Mouse (Mus musculus) limb, embryonic 12.5 days (tissue): ENCODE data around the gene Det1. TPM values are rescaled to one million over a fixed set of nuclear protein-coding genes. Genes with fewer than 3 reads are reported as not detected.
A peak's percentile ranks its signal among the peaks of the same experiment; 100 is the strongest.

Source experiments
- ATAC-seq: fragments of 200-750 bp; cut with Nextera tagmentation; 2 replicates; pipeline ENCODE4 v1.8.0; 2017; ENCODE audit warnings: low read depth, moderate TSS enrichment; ENCODE audit not compliant: insufficient number of reproducible peaks, insufficient read depth, low FRiP score, low TSS enrichment
- H3K27ac ChIP-seq: fragments of 300-500 bp; sonication (generic); 2 replicates; pipeline ENCODE4 v1.5.1; 2016; ENCODE audit warnings: mild to moderate bottlenecking, moderate library complexity
- H3K27me3 ChIP-seq: fragments of 300-500 bp; sonication (generic); 2 replicates; pipeline ENCODE4 v1.6.1; 2016; ENCODE audit warnings: mild to moderate bottlenecking, moderate library complexity
- H3K36me3 ChIP-seq: fragments of 300-500 bp; sonication (generic); 2 replicates; pipeline ENCODE4 v1.6.1; 2016; ENCODE audit warnings: mild to moderate bottlenecking, moderate library complexity
- H3K4me1 ChIP-seq: fragments of 300-500 bp; sonication (generic); replicated peaks from 2 replicates; pipeline ENCODE4 v1.6.1; 2016
- H3K4me2 ChIP-seq: fragments of 300-500 bp; sonication (generic); 2 replicates; pipeline ENCODE4 v1.6.1; 2016; ENCODE audit warnings: mild to moderate bottlenecking, moderate library complexity
- H3K4me3 ChIP-seq: fragments of 300-500 bp; sonication (generic); replicated peaks from 2 replicates; pipeline ENCODE4 v1.5.1; 2016; ENCODE audit warnings: mild to moderate bottlenecking
- H3K9ac ChIP-seq: fragments of 300-500 bp; sonication (generic); replicated peaks from 2 replicates; pipeline ENCODE4 v1.6.1; 2016; ENCODE audit warnings: mild to moderate bottlenecking, moderate library complexity
- H3K9me3 ChIP-seq: fragments of 300-500 bp; sonication (generic); 2 replicates; pipeline ENCODE4 v1.6.1; 2016; ENCODE audit warnings: mild to moderate bottlenecking, moderate library complexity
- WGBS: fragments of 180-500 bp; shearing (Covaris S2); methylation state at CpG from one replicate; pipeline ENCODE4 v1.1.7; 2016; 5-methylcytosine and 5-hydroxymethylcytosine counted together
- polyA plus RNA-seq: library from polyadenylated mRNA; unstranded; fragments of >200 nt; fragmentation: Nextera tagmentation; extraction: Ambion mirVana; gene quantifications from 2 replicates; pipeline ENCODE4 v1.2.1, GENCODE M21; 2016

Det1 gene
- polyA plus RNA-seq, 1 experiment from 2014 or later = 23.9 TPM

DNA sequence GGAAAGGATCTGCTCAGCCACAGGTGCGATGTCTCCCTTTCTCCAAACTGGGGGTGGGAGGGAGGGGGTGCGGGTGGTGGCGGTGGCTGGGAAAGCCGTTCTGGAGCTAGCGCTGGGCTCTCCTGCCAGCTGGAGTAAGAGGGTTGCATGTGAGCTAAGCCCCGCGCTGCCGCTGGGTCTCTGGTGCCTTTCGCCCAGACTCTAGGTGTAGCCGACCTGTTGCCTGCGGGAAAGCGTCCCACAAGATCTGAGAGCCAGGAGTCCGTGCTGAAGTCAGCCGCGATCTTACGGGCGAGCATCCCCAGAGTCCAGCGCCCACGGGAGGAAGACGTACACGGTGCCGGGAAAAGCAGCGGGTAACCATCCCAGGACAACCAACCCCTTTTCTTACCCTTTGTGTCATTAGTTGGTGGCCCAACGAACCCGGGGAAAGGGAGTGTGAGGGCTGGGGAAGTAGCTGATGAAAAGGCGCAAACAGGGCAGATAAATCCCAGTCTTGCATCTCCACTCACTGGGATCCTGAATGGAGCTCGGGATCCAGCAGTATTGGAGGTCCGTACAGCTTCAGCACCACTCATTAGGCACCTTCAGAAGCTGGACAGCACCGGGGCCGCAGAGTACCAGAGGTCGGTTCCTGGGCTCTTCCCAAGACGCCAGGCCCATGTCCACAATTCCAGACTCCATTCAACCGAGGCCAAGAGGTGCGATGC, 36.1 kb upstream of the Det1 start:
- H3K4me3 ChIP-seq = peak overlapping the region; percentile 37
- H3K9me3 ChIP-seq = no peaks in the 10 kb centered on the region
- no peak overlapping the region for H3K27ac ChIP-seq
- peaks cover 32% of the 10 kb centered on the region for H3K4me1 ChIP-seq
- H3K9ac ChIP-seq = no peak overlapping the region
- H3K36me3 ChIP-seq = no peaks in the 10 kb centered on the region
- H3K27me3 ChIP-seq = peaks cover 68% of the 10 kb centered on the region
- H3K4me2 ChIP-seq = peak overlapping the region; percentile 62
- WGBS = 1% methylated on average over 34 of the region's 34 CpGs
- no peak for ATAC-seq

- H3K36me3 ChIP-seq = no peaks in the 10 kb centered on the region
- whole genome bisulfite sequencing = 2% methylated on average over 22 of the region's 23 CpGs
- peaks cover 61% of the 10 kb centered on the region for H3K27me3 ChIP-seq
- H3K4me3 ChIP-seq = peak overlapping the region; percentile 37
- H3K9me3 ChIP-seq = no peaks in the 10 kb centered on the region
- ATAC-seq = no peak
- 0 out of 2 replicates have a peak overlapping the region, but pooled peaks have one; percentile 27 for H3K9ac ChIP-seq
- H3K4me1 ChIP-seq = peaks cover 29% of the 10 kb centered on the region
- peak overlapping the region; percentile 62 for H3K4me2 ChIP-seq
- no peak overlapping the region for H3K27ac ChIP-seq
These were observed 35.4 kb upstream of the Det1 start for GRCm38 (mm10) chr7:78882469-78882837.

- H3K27me3 ChIP-seq = peaks cover 57% of the 10 kb centered on the region
- peak overlapping the region; percentile 37 for H3K4me3 ChIP-seq
- H3K36me3 ChIP-seq = no peaks in the 10 kb centered on the region
- no peak for ATAC-seq
- WGBS = 21% methylated on average over 14 of the region's 16 CpGs
- peaks cover 25% of the 10 kb centered on the region for H3K4me1 ChIP-seq
- 0 out of 2 replicates have a peak overlapping the region, but pooled peaks have one; percentile 27 for H3K9ac ChIP-seq
- no peaks in the 10 kb centered on the region for H3K9me3 ChIP-seq
- peak overlapping the region; percentile 62 for H3K4me2 ChIP-seq
- no peak overlapping the region for H3K27ac ChIP-seq
These were observed 34.8 kb upstream of the Det1 start for GRCm38 (mm10) chr7:78881607-78882468.

DNA sequence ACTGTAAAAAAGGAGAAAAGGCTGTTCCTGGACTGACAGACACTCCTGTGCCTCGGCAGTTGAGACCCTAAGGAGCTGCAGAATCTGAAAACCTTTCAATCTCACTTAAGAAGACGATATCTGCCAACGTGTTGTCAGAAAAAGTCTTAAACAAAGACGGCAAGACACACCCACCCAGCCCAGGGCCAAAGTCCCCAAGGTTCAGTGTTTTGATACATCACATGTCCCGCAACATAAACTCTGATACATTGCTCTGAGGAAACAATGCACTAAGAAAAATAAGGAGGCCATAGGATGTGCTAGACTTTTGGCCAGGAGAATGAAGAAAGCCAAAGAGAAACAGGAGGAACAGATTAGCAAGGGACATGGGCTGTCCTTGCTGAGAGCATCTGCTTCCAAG, 25.8 kb upstream of the Det1 start:
- Histone ChIP-seq H3K4me3 (no peak overlapping the region), H3K4me2 (no peak overlapping the region), H3K9me3 (no peaks in the 10 kb centered on the region), H3K27me3 (no peaks in the 10 kb centered on the region), H3K36me3 (no peaks in the 10 kb centered on the region), H3K4me1 (no peaks in the 10 kb centered on the region), H3K27ac (no peak overlapping the region), H3K9ac (no peak overlapping the region)
- ATAC-seq = no peak
- WGBS = 81% methylated on average over 5 of the region's 5 CpGs

DNA sequence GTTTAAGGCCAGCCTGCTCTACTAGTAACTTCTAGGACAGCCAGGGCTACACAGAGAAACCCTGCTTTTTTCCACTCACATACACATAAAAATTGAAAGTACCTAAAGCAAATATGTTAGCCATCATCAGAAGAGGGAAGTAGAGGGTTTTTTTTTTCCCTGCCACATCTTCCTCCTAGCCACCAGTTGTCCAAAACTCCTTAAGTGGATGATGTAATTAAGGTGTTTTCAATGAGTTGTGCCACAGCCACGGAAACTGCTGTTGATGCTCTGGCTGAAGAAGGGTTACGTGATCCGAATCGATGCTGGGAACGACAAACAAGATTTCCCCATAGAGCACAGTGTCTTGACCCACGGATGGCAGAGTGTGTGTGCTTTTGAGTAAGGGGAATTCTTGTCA, 25.3 kb upstream of the Det1 start:
- Histone ChIP-seq H3K9me3 (no peaks in the 10 kb centered on the region), H3K4me2 (no peak overlapping the region), H3K27me3 (no peaks in the 10 kb centered on the region), H3K36me3 (no peaks in the 10 kb centered on the region), H3K4me3 (no peak overlapping the region), H3K27ac (no peak overlapping the region), H3K9ac (no peak overlapping the region), H3K4me1 (no peaks in the 10 kb centered on the region)
- no peak for ATAC-seq
- 80% methylated on average over 6 of the region's 6 CpGs for WGBS

- WGBS = 76% methylated on average over 5 of the region's 5 CpGs
- no peaks in the 10 kb centered on the region for H3K36me3 ChIP-seq
- no peak overlapping the region for H3K4me2 ChIP-seq
- no peaks in the 10 kb centered on the region for H3K27me3 ChIP-seq
- no peak for ATAC-seq
- no peaks in the 10 kb centered on the region for H3K4me1 ChIP-seq
- H3K4me3 ChIP-seq = no peak overlapping the region
- H3K9me3 ChIP-seq = no peaks in the 10 kb centered on the region
- no peak overlapping the region for H3K9ac ChIP-seq
- no peak overlapping the region for H3K27ac ChIP-seq
These were observed 21.7 kb upstream of the Det1 start for GRCm38 (mm10) chr7:78868731-78869130.

- whole genome bisulfite sequencing = 51% methylated on average over 12 of the region's 12 CpGs
- H3K9ac ChIP-seq = no peak overlapping the region
- no peak overlapping the region for H3K4me2 ChIP-seq
- H3K4me3 ChIP-seq = no peak overlapping the region
- H3K36me3 ChIP-seq = no peaks in the 10 kb centered on the region
- ATAC-seq = no peak
- H3K9me3 ChIP-seq = no peaks in the 10 kb centered on the region
- no peaks in the 10 kb centered on the region for H3K4me1 ChIP-seq
- H3K27ac ChIP-seq = no peak overlapping the region
- H3K27me3 ChIP-seq = no peaks in the 10 kb centered on the region
These were observed 18.3 kb upstream of the Det1 start for GRCm38 (mm10) chr7:78865212-78865949.

- Histone ChIP-seq H3K4me2 (no peak overlapping the region), H3K36me3 (no peaks in the 10 kb centered on the region), H3K27ac (no peak overlapping the region), H3K27me3 (no peaks in the 10 kb centered on the region), H3K9me3 (no peaks in the 10 kb centered on the region), H3K9ac (no peak overlapping the region), H3K4me1 (no peaks in the 10 kb centered on the region), H3K4me3 (no peak overlapping the region)
- WGBS = 57% methylated on average over 4 of the region's 4 CpGs
- no peak for ATAC-seq
These were observed 17.4 kb upstream of the Det1 start for GRCm38 (mm10) chr7:78864446-78864802.

- no peak overlapping the region for H3K4me2 ChIP-seq
- H3K27me3 ChIP-seq = no peaks in the 10 kb centered on the region
- H3K4me1 ChIP-seq = no peaks in the 10 kb centered on the region
- ATAC-seq = no peak
- 63% methylated on average over 7 of the region's 7 CpGs for WGBS
- H3K36me3 ChIP-seq = no peaks in the 10 kb centered on the region
- H3K27ac ChIP-seq = no peak overlapping the region
- no peaks in the 10 kb centered on the region for H3K9me3 ChIP-seq
- no peak overlapping the region for H3K9ac ChIP-seq
- no peak overlapping the region for H3K4me3 ChIP-seq
These were observed 16.9 kb upstream of the Det1 start for GRCm38 (mm10) chr7:78863796-78864445.

DNA sequence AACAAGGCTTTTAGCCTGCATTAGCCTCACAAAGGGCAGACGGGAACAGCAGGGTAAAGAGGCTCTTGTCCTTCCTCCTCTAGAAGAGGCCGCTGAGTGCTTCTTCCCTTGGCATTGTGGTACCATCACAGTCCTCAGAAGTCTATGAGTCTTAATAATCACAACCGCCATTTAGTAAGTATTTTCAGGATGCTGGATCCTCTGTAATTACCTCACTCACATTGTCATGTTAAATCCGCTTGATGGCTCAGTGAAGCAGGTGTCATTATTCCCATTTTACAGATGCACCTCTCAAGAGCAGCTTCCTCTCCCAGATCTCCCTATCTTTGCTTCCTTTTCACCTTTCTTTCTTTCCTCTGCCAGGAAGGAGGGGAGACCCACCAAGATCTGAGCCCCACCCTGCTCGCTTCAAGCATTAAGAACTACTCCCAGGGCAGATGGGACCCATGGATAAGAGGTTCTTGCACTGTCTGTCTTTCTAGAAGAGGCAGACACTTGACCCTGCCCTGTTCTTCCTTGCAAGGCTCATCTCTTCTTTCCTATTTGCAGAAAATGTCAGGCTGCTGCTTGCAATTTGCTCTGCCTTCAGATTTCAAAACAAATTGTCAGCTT, 8.1 kb upstream of the Det1 start:
- WGBS = 59% methylated on average over 5 of the region's 5 CpGs
- ATAC-seq = no peak
- Histone ChIP-seq H3K4me1 (no peaks in the 10 kb centered on the region), H3K9me3 (no peaks in the 10 kb centered on the region), H3K4me3 (no peak overlapping the region), H3K4me2 (no peak overlapping the region), H3K36me3 (no peaks in the 10 kb centered on the region), H3K9ac (no peak overlapping the region), H3K27me3 (peaks cover 4% of the 10 kb centered on the region; the same call in 1 of the 2 replicates), H3K27ac (no peak overlapping the region)
